Mouse (Mus musculus) thymus, adult 2 months (tissue): ENCODE data around the gene Klf1. TPM values are rescaled to one million over a fixed set of nuclear protein-coding genes. Genes with fewer than 3 reads are reported as not detected.

Source experiments
- DNase-seq: peaks from one replicate; pipeline ENCODE4 v3.0.0; 2021
- H3K27ac ChIP-seq: fragments of 200-500 bp; 2 replicates; pipeline ENCODE4 v1.5.1; 2012; ENCODE audit warnings: low read length, control low read depth; ENCODE audit not compliant: control insufficient read depth, insufficient read depth
- H3K27me3 ChIP-seq: fragments of 200-500 bp; 2 replicates; pipeline ENCODE4 v1.6.1; 2012; ENCODE audit warnings: mild to moderate bottlenecking, low read length, moderate library complexity, mixed read lengths; ENCODE audit not compliant: control insufficient read depth, insufficient read depth
- H3K36me3 ChIP-seq: fragments of 200-500 bp; 2 replicates; pipeline ENCODE4 v1.6.1; 2012; ENCODE audit warnings: mild to moderate bottlenecking, low read length, moderate library complexity; ENCODE audit not compliant: control insufficient read depth, insufficient read depth
- H3K4me1 ChIP-seq: fragments of 200-500 bp; replicated peaks from 2 replicates; pipeline ENCODE4 v1.6.1; 2012; ENCODE audit warnings: low read length; ENCODE audit not compliant: control insufficient read depth, insufficient read depth
- H3K4me3 ChIP-seq: fragments of 200-500 bp; 2 replicates; pipeline ENCODE4 v1.5.1; 2012; ENCODE audit warnings: mild to moderate bottlenecking, low read length, control low read depth, moderate library complexity; ENCODE audit not compliant: control insufficient read depth, insufficient read depth
- CTCF ChIP-seq: fragments of 200-500 bp; IDR thresholded peaks from 2 replicates; pipeline ENCODE4 v1.5.1; 2012; ENCODE audit warnings: mild to moderate bottlenecking, control low read depth, low read length, moderate library complexity, borderline replicate concordance; ENCODE audit not compliant: control insufficient read depth, poor library complexity, insufficient read depth; ENCODE audit errors: extremely low read depth
- POLR2A ChIP-seq: fragments of 200-500 bp; IDR thresholded peaks from 2 replicates; pipeline ENCODE4 v1.6.1; 2012; ENCODE audit warnings: mild to moderate bottlenecking, low read length, control low read depth, moderate library complexity; ENCODE audit not compliant: control insufficient read depth, poor library complexity, insufficient read depth; ENCODE audit errors: extremely low read depth
- WGBS: fragments of 180-500 bp; shearing (Covaris S2); methylation state at CpG from one replicate; pipeline ENCODE4 v1.1.7; 2018; 5-methylcytosine and 5-hydroxymethylcytosine counted together
- polyA plus RNA-seq: library from polyadenylated mRNA; depleted of rRNA; stranded (reverse); fragments of >200 nt; gene quantifications from 2 replicates; pipeline ENCODE4 v1.2.3, GENCODE M21; 2012

Klf1 gene
- polyA plus RNA-seq, 1 experiment = 0.13 TPM

- WGBS = 77% methylated on average over 20 of the region's 20 CpGs
Observed at GRCm38 (mm10) chr8:84917781-84918180, 16.1 kb downstream of the Klf1 start.

DNA sequence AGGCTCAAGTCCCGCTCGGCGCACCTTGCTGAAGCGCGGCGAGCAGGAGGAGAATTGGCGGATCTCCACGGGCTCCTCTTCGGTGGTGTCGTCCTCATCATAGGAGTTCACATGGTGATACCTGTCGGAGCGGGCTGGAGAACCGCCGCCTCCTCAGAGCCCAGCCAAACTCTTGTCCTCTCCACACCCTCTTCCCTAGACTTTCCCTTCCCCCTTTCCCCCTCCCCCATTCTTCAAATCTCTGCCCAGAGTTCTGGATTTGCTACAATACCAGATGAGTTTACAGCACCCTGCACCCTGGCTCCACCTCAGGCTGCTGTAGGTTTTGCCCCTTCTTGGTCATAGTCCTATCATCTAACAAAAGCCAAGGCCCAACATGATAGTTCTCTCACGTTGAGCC lies 16.9 kb downstream of the Klf1 start:
- TF ChIP-seq POLR2A = no peak
- no peak for TF ChIP-seq CTCF
- no peak overlapping the region for H3K4me3 ChIP-seq
- WGBS = 97% methylated on average over 15 of the region's 15 CpGs
- no peaks in the 10 kb centered on the region; the same call in 1 of the 2 replicates for H3K27me3 ChIP-seq
- H3K36me3 ChIP-seq = no peaks in the 10 kb centered on the region
- DNase-seq = no peak
- H3K4me1 ChIP-seq = peaks cover 1% of the 10 kb centered on the region
- H3K27ac ChIP-seq = no peak overlapping the region

More at GRCm38 (mm10) chr8:84917781-84918180, 16.1 kb downstream of the Klf1 start:
- no peak for DNase-seq
- Histone ChIP-seq H3K36me3 (no peaks in the 10 kb centered on the region), H3K27ac (no peak overlapping the region), H3K4me1 (peaks cover 4% of the 10 kb centered on the region), H3K4me3 (no peak overlapping the region), H3K27me3 (no peaks in the 10 kb centered on the region; the same call in 1 of the 2 replicates)
- no peak for TF ChIP-seq CTCF
- no peak for TF ChIP-seq POLR2A

- TF ChIP-seq POLR2A = no peak
- no peak for TF ChIP-seq CTCF
- no peak for DNase-seq
Observed at GRCm38 (mm10) chr8:84921596-84921995, 19.9 kb downstream of the Klf1 start.

GRCm38 (mm10) chr8:84925557-84925956 lies 23.8 kb downstream of the Klf1 start:
- 44% methylated on average over 7 of the region's 7 CpGs for WGBS
- H3K4me3 ChIP-seq = no peak overlapping the region
- H3K36me3 ChIP-seq = no peaks in the 10 kb centered on the region
- 0 out of 2 replicates have a peak, but pooled peaks cover 2% of the 10 kb centered on the region for H3K4me1 ChIP-seq
- TF ChIP-seq POLR2A = no peak
- no peak for TF ChIP-seq CTCF
- no peak for DNase-seq
- no peak overlapping the region for H3K27ac ChIP-seq
- peaks cover 3% of the 10 kb centered on the region; the same call in 1 of the 2 replicates for H3K27me3 ChIP-seq

More at GRCm38 (mm10) chr8:84921596-84921995, 19.9 kb downstream of the Klf1 start:
- 96% methylated on average over 2 of the region's 2 CpGs for WGBS
- Histone ChIP-seq H3K36me3 (no peaks in the 10 kb centered on the region), H3K27me3 (no peaks in the 10 kb centered on the region; the same call in 1 of the 2 replicates), H3K4me1 (0 out of 2 replicates have a peak, but pooled peaks cover 2% of the 10 kb centered on the region), H3K4me3 (no peak overlapping the region), H3K27ac (no peak overlapping the region)

- no peak for DNase-seq
- no peak overlapping the region for H3K4me3 ChIP-seq
- no peaks in the 10 kb centered on the region for H3K36me3 ChIP-seq
- TF ChIP-seq CTCF = no peak
- no peak for TF ChIP-seq POLR2A
- no peak overlapping the region for H3K27ac ChIP-seq
- WGBS = 74% methylated on average over 1 of the region's 1 CpGs
- H3K4me1 ChIP-seq = 0 out of 2 replicates have a peak, but pooled peaks cover 2% of the 10 kb centered on the region
- H3K27me3 ChIP-seq = peaks cover 3% of the 10 kb centered on the region; the same call in 1 of the 2 replicates
Observed at GRCm38 (mm10) chr8:84927513-84927912, 25.8 kb downstream of the Klf1 start.

DNA sequence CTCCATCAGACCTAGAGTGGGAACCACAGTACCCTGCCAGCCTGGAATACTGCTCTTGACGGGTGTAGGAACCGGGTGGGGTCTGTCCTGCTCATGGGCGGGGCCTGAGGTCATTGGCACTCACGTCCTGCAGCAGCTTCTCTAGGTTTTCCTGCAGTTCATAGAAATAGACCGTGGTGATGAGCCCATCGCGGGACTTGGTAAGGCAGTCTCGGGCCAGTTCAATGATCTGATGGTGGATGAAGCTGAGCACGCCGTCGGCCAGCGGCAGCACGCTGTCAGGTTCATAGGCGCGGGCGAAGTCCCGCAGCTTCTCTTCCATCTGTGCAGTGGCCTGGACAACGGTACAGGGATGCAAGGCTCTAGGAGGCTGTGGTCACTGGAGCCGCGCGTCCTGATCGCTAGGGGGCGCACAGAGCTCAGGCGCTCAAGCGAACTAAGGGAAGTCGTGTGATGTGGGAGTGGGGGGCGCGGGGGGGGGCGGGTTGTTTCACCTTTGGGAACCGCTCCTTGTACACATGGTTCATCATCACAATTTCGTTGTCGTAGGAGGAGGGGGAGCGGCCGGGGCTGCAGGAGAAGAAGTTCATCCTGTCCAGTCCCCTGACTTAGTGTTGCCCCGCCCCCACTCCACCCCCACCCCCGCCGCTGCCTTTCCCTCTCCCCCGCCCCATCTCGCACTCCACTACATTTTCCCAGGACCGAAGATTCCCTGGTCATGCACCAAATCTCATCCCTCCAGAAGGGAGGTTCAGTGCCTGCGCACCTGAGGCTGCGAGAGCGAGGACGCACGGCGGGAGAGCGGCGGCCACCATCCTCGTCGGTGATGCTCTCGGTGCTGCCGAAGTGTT lies 27.0 kb downstream of the Klf1 start:
- Histone ChIP-seq H3K4me3 (no peak overlapping the region), H3K4me1 (0 out of 2 replicates have a peak, but pooled peaks cover 2% of the 10 kb centered on the region), H3K36me3 (no peaks in the 10 kb centered on the region), H3K27ac (no peak overlapping the region), H3K27me3 (peaks cover 3% of the 10 kb centered on the region; the same call in 1 of the 2 replicates)
- 10% methylated on average over 48 of the region's 52 CpGs for WGBS
- TF ChIP-seq POLR2A (no peak), CTCF (peak; percentile 73; the same call in 1 of the 2 replicates)
- DNase-seq = peak; percentile 58
